Mouse (Mus musculus): ENCODE data around the gene Stk39. TPM values are rescaled to one million over a fixed set of nuclear protein-coding genes. Genes with fewer than 3 reads are reported as not detected.

Gene Stk39
- total and polyA plus RNA-seq, 2 experiments from 2014 or later, result 23.0 to 25.5 TPM

GRCm38 (mm10) chr2:68321230-68321629, 150.8 kb downstream of the Stk39 start:
- DNase-seq, result no peak
- Histone ChIP-seq H3K9ac (no peak overlapping the region; the same call in 1 of the 2 replicates), H3K27ac (ENCODE audit: low read depth, low read length) (peak overlapping the region; percentile 60; the same call in 1 of the 2 replicates), H3K36me3 (ENCODE audit: insufficient read depth) (no peaks in the 10 kb centered on the region), H3K4me2 (ENCODE audit: low read depth) (no peak overlapping the region), H3K9me3 (ENCODE audit: low read length) (no peaks in the 10 kb centered on the region), H3K4me1 (ENCODE audit: insufficient read depth) (peaks cover 9% of the 10 kb centered on the region; the same call in 1 of the 2 replicates), H3K4me3 (ENCODE audit: low read depth, low read length) (no peak overlapping the region), H3K27me3 (ENCODE audit: insufficient read depth, low read length) (no peaks in the 10 kb centered on the region)
- ATAC-seq, result peak; percentile 28; the same call in 1 of the 2 replicates
- TF ChIP-seq CTCF (IDR thresholded peaks at IDR 0.05; ENCODE audit: low read depth), result no peak
- 52% methylated on average over 5 of the region's 5 CpGs for WGBS

DNA sequence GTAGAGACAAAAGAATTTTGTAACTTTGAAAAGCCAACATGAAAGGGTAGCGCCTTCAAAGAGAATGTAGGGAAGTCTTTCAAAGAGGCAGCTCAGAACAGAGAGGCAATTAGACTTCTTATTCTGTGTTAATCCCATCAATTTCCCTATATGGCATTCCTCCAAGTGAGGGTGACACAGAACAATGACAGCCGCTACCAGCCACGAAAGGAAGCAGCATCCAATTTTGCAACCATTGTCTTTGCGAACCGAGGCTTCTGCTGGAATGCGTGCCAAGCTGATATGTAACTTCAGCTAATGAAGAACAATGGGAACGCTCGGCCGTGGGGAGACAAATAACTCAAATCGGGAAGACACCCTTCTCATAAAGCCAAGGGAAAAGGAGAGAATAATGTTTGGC, 151.4 kb downstream of the Stk39 start:
- no peak for TF ChIP-seq CTCF (IDR thresholded peaks at IDR 0.05; ENCODE audit: low read depth)
- H3K9ac ChIP-seq, result no peak overlapping the region; the same call in 1 of the 2 replicates
- no peak overlapping the region for H3K4me3 ChIP-seq (ENCODE audit: low read depth, low read length)
- ATAC-seq (peak; percentile 87), DNase-seq (peak; percentile 72)
- H3K27me3 ChIP-seq (ENCODE audit: insufficient read depth, low read length), result no peaks in the 10 kb centered on the region
- H3K4me1 ChIP-seq (ENCODE audit: insufficient read depth), result peaks cover 9% of the 10 kb centered on the region; the same call in 1 of the 2 replicates
- H3K36me3 ChIP-seq (ENCODE audit: insufficient read depth), result no peaks in the 10 kb centered on the region
- peak overlapping the region; percentile 30; the same call in 1 of the 2 replicates for H3K4me2 ChIP-seq (ENCODE audit: low read depth)
- H3K9me3 ChIP-seq (ENCODE audit: low read length), result no peaks in the 10 kb centered on the region
- H3K27ac ChIP-seq (ENCODE audit: low read depth, low read length), result peak overlapping the region; percentile 60; the same call in 1 of the 2 replicates
- 10% methylated on average over 10 of the region's 10 CpGs for WGBS

GRCm38 (mm10) chr2:68318452-68318851, 153.6 kb downstream of the Stk39 start:
- ATAC-seq (no peak; the same call in 1 of the 2 replicates), DNase-seq (no peak)
- no peak overlapping the region for H3K4me3 ChIP-seq (ENCODE audit: low read depth, low read length)
- no peaks in the 10 kb centered on the region for H3K36me3 ChIP-seq (ENCODE audit: insufficient read depth)
- 48% methylated on average over 5 of the region's 5 CpGs for WGBS
- H3K4me2 ChIP-seq (ENCODE audit: low read depth), result no peak overlapping the region
- no peak overlapping the region for H3K9ac ChIP-seq
- peaks cover 9% of the 10 kb centered on the region; the same call in 1 of the 2 replicates for H3K4me1 ChIP-seq (ENCODE audit: insufficient read depth)
- H3K27ac ChIP-seq (ENCODE audit: low read depth, low read length), result no peak overlapping the region
- no peaks in the 10 kb centered on the region for H3K9me3 ChIP-seq (ENCODE audit: low read length)
- no peak for TF ChIP-seq CTCF (IDR thresholded peaks at IDR 0.05; ENCODE audit: low read depth)
- no peaks in the 10 kb centered on the region for H3K27me3 ChIP-seq (ENCODE audit: insufficient read depth, low read length)

GRCm38 (mm10) chr2:68317895-68318294, 154.2 kb downstream of the Stk39 start:
- TF ChIP-seq CTCF (IDR thresholded peaks at IDR 0.05; ENCODE audit: low read depth), result no peak
- WGBS, result 78% methylated on average over 9 of the region's 9 CpGs
- H3K9ac ChIP-seq, result no peak overlapping the region

GRCm38 (mm10) chr2:68317452-68317851, 154.6 kb downstream of the Stk39 start:
- no peak overlapping the region for H3K4me3 ChIP-seq (ENCODE audit: low read depth, low read length)
- no peak overlapping the region for H3K9ac ChIP-seq
- peaks cover 9% of the 10 kb centered on the region; the same call in 1 of the 2 replicates for H3K4me1 ChIP-seq (ENCODE audit: insufficient read depth)
- no peaks in the 10 kb centered on the region for H3K9me3 ChIP-seq (ENCODE audit: low read length)
- DNase-seq (no peak), ATAC-seq (no peak)
- no peaks in the 10 kb centered on the region for H3K36me3 ChIP-seq (ENCODE audit: insufficient read depth)
- 49% methylated on average over 2 of the region's 2 CpGs for WGBS
- TF ChIP-seq CTCF (IDR thresholded peaks at IDR 0.05; ENCODE audit: low read depth), result no peak
- no peak overlapping the region for H3K27ac ChIP-seq (ENCODE audit: low read depth, low read length)
- no peaks in the 10 kb centered on the region for H3K27me3 ChIP-seq (ENCODE audit: insufficient read depth, low read length)
- no peak overlapping the region for H3K4me2 ChIP-seq (ENCODE audit: low read depth)

More at GRCm38 (mm10) chr2:68317895-68318294, 154.2 kb downstream of the Stk39 start:
- no peak overlapping the region for H3K4me3 ChIP-seq (ENCODE audit: low read depth, low read length)
- no peaks in the 10 kb centered on the region for H3K27me3 ChIP-seq (ENCODE audit: insufficient read depth, low read length)
- H3K36me3 ChIP-seq (ENCODE audit: insufficient read depth), result no peaks in the 10 kb centered on the region
- ATAC-seq (no peak), DNase-seq (no peak)
- H3K4me2 ChIP-seq (ENCODE audit: low read depth), result no peak overlapping the region
- H3K9me3 ChIP-seq (ENCODE audit: low read length), result no peaks in the 10 kb centered on the region
- no peak overlapping the region for H3K27ac ChIP-seq (ENCODE audit: low read depth, low read length)
- H3K4me1 ChIP-seq (ENCODE audit: insufficient read depth), result peaks cover 9% of the 10 kb centered on the region; the same call in 1 of the 2 replicates

GRCm38 (mm10) chr2:68315258-68315657, 156.8 kb downstream of the Stk39 start:
- Histone ChIP-seq H3K36me3 (ENCODE audit: insufficient read depth) (no peaks in the 10 kb centered on the region), H3K4me3 (ENCODE audit: low read depth, low read length) (no peak overlapping the region), H3K9me3 (ENCODE audit: low read length) (no peaks in the 10 kb centered on the region), H3K27me3 (ENCODE audit: insufficient read depth, low read length) (no peaks in the 10 kb centered on the region), H3K27ac (ENCODE audit: low read depth, low read length) (no peak overlapping the region), H3K4me2 (ENCODE audit: low read depth) (no peak overlapping the region), H3K9ac (no peak overlapping the region), H3K4me1 (ENCODE audit: insufficient read depth) (no peaks in the 10 kb centered on the region; the same call in 1 of the 2 replicates)
- DNase-seq (no peak), ATAC-seq (0 out of 2 replicates have a peak, but pooled peaks have one; percentile 38)
- 56% methylated on average over 11 of the region's 11 CpGs for WGBS
- no peak for TF ChIP-seq CTCF (IDR thresholded peaks at IDR 0.05; ENCODE audit: low read depth)

DNA sequence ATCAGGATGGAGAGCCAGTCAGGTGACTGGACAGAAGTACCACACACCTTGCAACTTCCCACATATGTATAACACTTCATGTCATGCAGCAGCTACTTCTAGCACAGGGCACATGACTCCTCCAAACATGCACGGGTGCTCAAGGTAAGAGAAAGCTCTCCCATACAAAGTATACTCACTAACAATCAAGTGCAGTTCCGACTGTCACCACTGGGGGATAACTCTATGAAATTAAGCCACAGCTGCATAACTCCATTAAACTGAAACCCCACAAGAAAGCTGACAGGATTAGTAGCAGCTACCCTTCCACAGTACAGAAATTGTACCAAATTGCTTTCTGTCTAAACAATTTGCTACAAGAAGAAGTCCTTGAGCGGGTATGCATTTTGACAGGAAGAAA, 161.9 kb downstream of the Stk39 start:
- Histone ChIP-seq H3K4me3 (ENCODE audit: low read depth, low read length) (no peak overlapping the region), H3K9ac (no peak overlapping the region), H3K27ac (ENCODE audit: low read depth, low read length) (no peak overlapping the region), H3K4me2 (ENCODE audit: low read depth) (no peak overlapping the region), H3K36me3 (ENCODE audit: insufficient read depth) (no peaks in the 10 kb centered on the region), H3K27me3 (ENCODE audit: insufficient read depth, low read length) (no peaks in the 10 kb centered on the region), H3K4me1 (ENCODE audit: insufficient read depth) (no peaks in the 10 kb centered on the region; the same call in 1 of the 2 replicates), H3K9me3 (ENCODE audit: low read length) (no peaks in the 10 kb centered on the region)
- ATAC-seq, result no peak
- peak; percentile 46 for TF ChIP-seq CTCF (IDR thresholded peaks at IDR 0.05; ENCODE audit: low read depth)
- 91% methylated on average over 3 of the region's 3 CpGs for WGBS
- DNase-seq, result no peak

Measured in forebrain, postnatal 0 days (tissue).